Mouse (Mus musculus) spleen, adult 10 weeks (tissue): ENCODE measurements around the gene Gm6465. TPM values are rescaled to one million over a fixed set of nuclear protein-coding genes. Genes with fewer than 3 reads are reported as not detected.

ENCODE experiments used
- polyA plus RNA-seq: library from polyadenylated mRNA; stranded (reverse); fragments of 350-450 nt; fragmentation: Illumina TruSeq; extraction: RNeasy Lipid Tissue Mini Kit (QIAGEN cat#74804); gene quantifications from one replicate; pipeline ENCODE4 v1.2.3, GENCODE M21; 2015; ENCODE audit warnings: low replicate concordance; ENCODE audit not compliant: insufficient read depth

Gm6465 gene
- not detected for polyA plus RNA-seq

GRCm38 (mm10) chr5:11845239-11845638, at the start of gene Gm6465:
Gene Gm6465, plus strand, starts transcription at chr5:11845539.

Other genes starting within 250 kb of the Gm6465 start
- not detected for gene Gm8922, start 163.6 kb upstream of the Gm6465 start, polyA plus RNA-seq
- not detected for gene Gm8926, start 75.0 kb upstream of the Gm6465 start, polyA plus RNA-seq
- not detected for gene 4933402N22Rik, start 72.5 kb downstream of the Gm6465 start, polyA plus RNA-seq